Comparison of ENCODE assay signal across 10 mouse cellular contexts in the genomic region with DNA sequence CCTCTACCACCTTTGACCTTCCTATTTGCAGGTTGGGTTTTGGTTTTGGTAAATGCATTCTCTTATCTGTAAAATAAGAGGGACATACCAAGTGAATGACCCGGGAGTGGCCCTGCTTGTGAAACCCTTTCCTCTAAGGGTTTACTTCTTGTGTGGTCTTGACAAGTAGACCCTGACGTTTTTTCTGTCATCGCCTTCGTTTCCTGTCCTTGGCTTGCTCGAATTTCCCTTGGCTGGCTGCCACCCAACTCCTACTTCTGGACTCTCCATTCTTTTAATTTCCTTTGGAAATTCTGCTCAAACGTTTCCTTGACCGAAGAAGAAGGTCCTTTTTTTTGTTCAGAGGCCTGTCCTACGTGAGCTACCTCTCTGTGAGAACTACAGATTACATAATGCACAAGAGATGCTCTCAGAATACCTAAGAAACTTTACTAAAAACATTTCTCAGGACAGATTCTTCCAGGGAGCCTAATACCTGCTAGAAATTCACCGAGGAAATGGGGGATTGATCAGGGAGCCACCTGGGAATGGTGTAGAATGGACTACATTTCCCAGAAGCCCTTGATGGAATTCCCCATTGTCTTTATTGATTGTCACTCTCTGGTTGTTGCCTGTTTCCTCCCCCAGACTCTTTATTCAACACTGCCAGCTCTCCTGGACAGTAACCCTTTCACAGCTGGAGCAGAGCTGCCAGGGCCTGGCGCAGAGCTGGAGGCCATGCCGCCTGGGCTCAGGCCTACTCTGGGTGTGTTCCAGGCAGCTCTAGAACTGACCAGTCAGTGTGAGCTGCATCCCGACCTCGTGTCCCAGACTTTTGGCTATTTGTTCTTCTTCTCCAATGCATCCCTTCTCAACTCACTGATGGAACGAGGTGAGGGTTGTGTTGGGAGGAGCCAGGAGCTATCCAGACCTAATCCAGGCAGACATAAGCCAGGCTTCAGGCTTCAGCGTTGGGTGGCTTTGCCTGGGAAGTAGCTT. TPM values are rescaled to one million over a fixed set of nuclear protein-coding genes. Genes with fewer than 3 reads are reported as not detected.
DNase-seq lines count a peak whose midpoint lies in the region; ATAC-seq and TF ChIP-seq lines count a peak whose summit lies in the region.
"Had no signal": no experiment of that assay in that cellular context is flagged by ENCODE, and none has a peak within 500 bp of the region (broad histone marks: within the 10 kb centered on the region; RNA-seq: fewer than 3 reads in every experiment).

No protein-coding gene starts in this region.

- 76% methylated on average over 15 of the region's 15 CpGs for WGBS in intestine, embryonic 14.5 days
- 74% methylated on average over 15 of the region's 15 CpGs for WGBS in intestine, postnatal 0 days
- WGBS in lung, embryonic 16.5 days = 46% methylated on average over 15 of the region's 15 CpGs
- 84% methylated on average over 15 of the region's 15 CpGs for WGBS in midbrain, postnatal 0 days

- intact Hi-C loops in heart, postnatal 14 days (cut with DNase I) = no loop called here

- H3K27me3 ChIP-seq in intestine, embryonic 14.5 days (replicated peaks; ENCODE audit: control insufficient read depth, insufficient read depth, low read length) = 0 out of 2 replicates have a peak, but pooled peaks cover 2% of the 10 kb centered on the region
- peaks cover 46% of the 10 kb centered on the region for H3K27me3 ChIP-seq in intestine, postnatal 0 days (replicated peaks; ENCODE audit: control insufficient read depth, insufficient read depth, low read length)
- H3K27me3 ChIP-seq in lung, embryonic 16.5 days (ENCODE audit: control insufficient read depth, insufficient read depth, low read depth, low read length) = no peaks in the 10 kb centered on the region
- H3K27me3 ChIP-seq in midbrain, postnatal 0 days (ENCODE audit: insufficient read depth, low read length) = no peaks in the 10 kb centered on the region

- TF ChIP-seq CTCF in intestine, postnatal 0 days (IDR thresholded peaks at IDR 0.05; ENCODE audit: low read depth) = no peak
- TF ChIP-seq CTCF in midbrain, postnatal 0 days (IDR thresholded peaks at IDR 0.05) = no peak

- H3K4me3 ChIP-seq in intestine, embryonic 14.5 days (ENCODE audit: low read depth, low read length) = no peak overlapping the region
- no peak overlapping the region for H3K4me3 ChIP-seq in intestine, postnatal 0 days (ENCODE audit: low read depth, low read length)
- no peak overlapping the region for H3K4me3 ChIP-seq in lung, embryonic 16.5 days (ENCODE audit: low read length)
- no peak overlapping the region for H3K4me3 ChIP-seq in midbrain, postnatal 0 days (ENCODE audit: low read depth, low read length)
- H3K4me3 ChIP-seq: midbrain, embryonic 12.5 days had no signal

- peaks cover 12% of the 10 kb centered on the region for H3K4me1 ChIP-seq in intestine, embryonic 14.5 days (replicated peaks; ENCODE audit: control insufficient read depth, insufficient read depth, low read length)
- no peaks in the 10 kb centered on the region for H3K4me1 ChIP-seq in intestine, postnatal 0 days (replicated peaks; ENCODE audit: control insufficient read depth, insufficient read depth, low read length)
- peaks cover 53% of the 10 kb centered on the region for H3K4me1 ChIP-seq in lung, embryonic 16.5 days (replicated peaks; ENCODE audit: control insufficient read depth, insufficient read depth, low read length)
- H3K4me1 ChIP-seq in midbrain, postnatal 0 days (ENCODE audit: insufficient read depth, low read length) = peaks cover 5% of the 10 kb centered on the region; the same call in 1 of the 2 replicates

- H3K36me3 ChIP-seq in intestine, embryonic 14.5 days (ENCODE audit: control insufficient read depth, insufficient read depth, low read length) = peaks cover 6% of the 10 kb centered on the region; the same call in 1 of the 2 replicates
- 0 out of 2 replicates have a peak, but pooled peaks cover 2% of the 10 kb centered on the region for H3K36me3 ChIP-seq in intestine, postnatal 0 days (ENCODE audit: control insufficient read depth, insufficient read depth)
- peaks cover 9% of the 10 kb centered on the region for H3K36me3 ChIP-seq in lung, embryonic 16.5 days (ENCODE audit: control insufficient read depth, insufficient read depth, low read length)
- peaks cover 17% of the 10 kb centered on the region; the same call in 1 of the 2 replicates for H3K36me3 ChIP-seq in midbrain, postnatal 0 days (ENCODE audit: insufficient read depth, low read length)

- H3K27ac ChIP-seq in intestine, embryonic 14.5 days (ENCODE audit: low read depth) = peak overlapping the region; percentile 36; the same call in 1 of the 2 replicates
- no peak overlapping the region; the same call in none of the 2 replicates for H3K27ac ChIP-seq in intestine, postnatal 0 days (ENCODE audit: low read depth, low read length)
- H3K27ac ChIP-seq in lung, embryonic 16.5 days (ENCODE audit: low read length) = peak overlapping the region; percentile 88
- H3K27ac ChIP-seq in midbrain, postnatal 0 days (ENCODE audit: low read depth, low read length) = no peak overlapping the region
- H3K27ac ChIP-seq: midbrain, embryonic 12.5 days had no signal

- no peak for DNase-seq in intestine, embryonic 14.5 days (ENCODE audit: low spot score)
- peak; percentile 74 to 75 for DNase-seq in adrenal gland, postnatal 36 days
- DNase-seq in heart, postnatal 14 days = peak; percentile 69 to 74
- no peak for DNase-seq in embryo, embryonic 10 days (ENCODE audit: low spot score)
- no peak for DNase-seq in midbrain, postnatal 0 days (ENCODE audit: low spot score)

- no peak overlapping the region for H3K9ac ChIP-seq in intestine, embryonic 14.5 days (ENCODE audit: low read length)
- no peak overlapping the region for H3K9ac ChIP-seq in intestine, postnatal 0 days (ENCODE audit: low read depth, low read length)
- no peak overlapping the region for H3K9ac ChIP-seq in lung, embryonic 16.5 days (ENCODE audit: low read length)
- no peak overlapping the region for H3K9ac ChIP-seq in midbrain, postnatal 0 days (replicated peaks; ENCODE audit: low read length, poor library complexity, severe bottlenecking)
- H3K9ac ChIP-seq: midbrain, embryonic 12.5 days had no signal

- no peaks in the 10 kb centered on the region for H3K9me3 ChIP-seq in intestine, embryonic 14.5 days (ENCODE audit: control insufficient read depth, low read length)
- H3K9me3 ChIP-seq in intestine, postnatal 0 days (ENCODE audit: control insufficient read depth) = no peaks in the 10 kb centered on the region
- no peaks in the 10 kb centered on the region for H3K9me3 ChIP-seq in lung, embryonic 16.5 days (ENCODE audit: control insufficient read depth, low read length)
- no peaks in the 10 kb centered on the region for H3K9me3 ChIP-seq in midbrain, postnatal 0 days (ENCODE audit: low read length)
- H3K9me3 ChIP-seq: midbrain, embryonic 12.5 days had no signal

- ATAC-seq in intestine, embryonic 14.5 days (replicated peaks; ENCODE audit: low FRiP score, low TSS enrichment, low read depth) = no peak
- ATAC-seq in intestine, postnatal 0 days = no peak
- ATAC-seq in lung, embryonic 16.5 days (ENCODE audit: low read depth) = peak; percentile 29
- no peak for ATAC-seq in cerebellum, adult (ENCODE audit: insufficient number of reproducible peaks, low FRiP score, low TSS enrichment)
- ATAC-seq in midbrain, postnatal 0 days (ENCODE audit: low FRiP score) = no peak

- H3K4me2 ChIP-seq in intestine, embryonic 14.5 days (ENCODE audit: low read length) = no peak overlapping the region
- H3K4me2 ChIP-seq in intestine, postnatal 0 days (replicated peaks; ENCODE audit: low read depth) = no peak overlapping the region
- peak overlapping the region; percentile 16 for H3K4me2 ChIP-seq in lung, embryonic 16.5 days (ENCODE audit: low read depth, low read length)
- H3K4me2 ChIP-seq in midbrain, postnatal 0 days (ENCODE audit: low read depth, low read length, poor library complexity, severe bottlenecking) = no peak overlapping the region
- H3K4me2 ChIP-seq: midbrain, embryonic 12.5 days had no signal

RNA-seq across cellular contexts. Expression of a gene that starts 3.8 kb away (rescaled TPM):
- polyA plus RNA-seq in intestine, embryonic 14.5 days (2014; fragmentation: Nextera tagmentation; extraction: Ambion mirVana) = 5.1 and 6.8 TPM in 2 replicates
- polyA plus RNA-seq in intestine, postnatal 0 days (2015; fragmentation: Nextera tagmentation; extraction: Ambion mirVana) = 2.8 and 3.7 TPM in 2 replicates
- 10 to 100 TPM in 1 of 2 experiments, 1 to 10 TPM in 1; 3.0 to 11.0 TPM for total RNA-seq in adrenal gland, postnatal 36 days (2021)
- 1 to 10 TPM; 6.4 to 6.9 TPM for total RNA-seq in heart, postnatal 14 days (2021)
- polyA plus RNA-seq in lung, embryonic 16.5 days (2015; fragmentation: Nextera tagmentation; extraction: Ambion mirVana) = 10.6 and 11.5 TPM in 2 replicates
- 2.7 and 3.3 TPM in 2 replicates for total RNA-seq in midbrain, postnatal 0 days (2014; rRNA removed)
- 2.8 and 3.0 TPM in 2 replicates for polyA plus RNA-seq in midbrain, postnatal 0 days (2015; fragmentation: Nextera tagmentation; extraction: Ambion mirVana)
- polyA plus RNA-seq: inflammation-experienced regulatory T-cells, adult 6 months had no signal

RNA-seq across cellular contexts. Expression of a gene that starts 8.7 kb away (rescaled TPM):
- polyA plus RNA-seq in intestine, embryonic 14.5 days (2014; fragmentation: Nextera tagmentation; extraction: Ambion mirVana) = 7.7 and 9.1 TPM in 2 replicates
- polyA plus RNA-seq in intestine, postnatal 0 days (2015; fragmentation: Nextera tagmentation; extraction: Ambion mirVana) = 5.7 and 6.1 TPM in 2 replicates
- total RNA-seq in adrenal gland, postnatal 36 days (2021) = 10 to 100 TPM; 18.7 to 26.0 TPM
- total RNA-seq in heart, postnatal 14 days (2021) = 10 to 100 TPM; 42.6 to 42.8 TPM
- 16.1 and 16.4 TPM in 2 replicates for polyA plus RNA-seq in lung, embryonic 16.5 days (2015; fragmentation: Nextera tagmentation; extraction: Ambion mirVana)
- 36.0 and 38.5 TPM in 2 replicates for total RNA-seq in midbrain, postnatal 0 days (2014; rRNA removed)
- 24.0 and 25.1 TPM in 2 replicates for polyA plus RNA-seq in midbrain, postnatal 0 days (2015; fragmentation: Nextera tagmentation; extraction: Ambion mirVana)

RNA-seq across cellular contexts. Expression of a gene that starts 14.4 kb away (rescaled TPM):
- 0.13 and 0.27 TPM in 2 replicates for polyA plus RNA-seq in intestine, embryonic 14.5 days (2014; fragmentation: Nextera tagmentation; extraction: Ambion mirVana)
- 0.08 TPM in 2 replicates for polyA plus RNA-seq in intestine, postnatal 0 days (2015; fragmentation: Nextera tagmentation; extraction: Ambion mirVana)
- under 1 TPM; 0.16 to 0.20 TPM for total RNA-seq in adrenal gland, postnatal 36 days (2021)
- under 1 TPM; 0.54 to 0.67 TPM for total RNA-seq in heart, postnatal 14 days (2021)
- polyA plus RNA-seq in lung, embryonic 16.5 days (2015; fragmentation: Nextera tagmentation; extraction: Ambion mirVana) = 0.16 and 0.21 TPM in 2 replicates
- total RNA-seq in midbrain, postnatal 0 days (2014; rRNA removed) = 0.11 TPM in 1 of 2 replicates, not detected in the other
- polyA plus RNA-seq in midbrain, postnatal 0 days (2015; fragmentation: Nextera tagmentation; extraction: Ambion mirVana) = 0.11 TPM in 1 of 2 replicates, not detected in the other
- polyA plus RNA-seq: inflammation-experienced regulatory T-cells, adult 6 months had no signal

RNA-seq across cellular contexts. Expression of a gene that starts 18.9 kb away (rescaled TPM):
- 0.65 and 0.70 TPM in 2 replicates for polyA plus RNA-seq in intestine, embryonic 14.5 days (2014; fragmentation: Nextera tagmentation; extraction: Ambion mirVana)
- polyA plus RNA-seq in intestine, postnatal 0 days (2015; fragmentation: Nextera tagmentation; extraction: Ambion mirVana) = 0.05 and 0.23 TPM in 2 replicates
- not detected for total RNA-seq in adrenal gland, postnatal 36 days (2021)
- under 1 TPM in 1 of 2 experiments, not detected in 1; 0.12 TPM for total RNA-seq in heart, postnatal 14 days (2021)
- polyA plus RNA-seq in lung, embryonic 16.5 days (2015; fragmentation: Nextera tagmentation; extraction: Ambion mirVana) = 0.26 and 0.70 TPM in 2 replicates
- not detected in 2 replicates for total RNA-seq in midbrain, postnatal 0 days (2014; rRNA removed)
- not detected in 2 replicates for polyA plus RNA-seq in midbrain, postnatal 0 days (2015; fragmentation: Nextera tagmentation; extraction: Ambion mirVana)
- polyA plus RNA-seq: inflammation-experienced regulatory T-cells, adult 6 months; midbrain, embryonic 12.5 days had no signal

RNA-seq across cellular contexts. Expression of a gene that starts 20.7 kb away (rescaled TPM):
- 0.19 and 0.58 TPM in 2 replicates for polyA plus RNA-seq in intestine, embryonic 14.5 days (2014; fragmentation: Nextera tagmentation; extraction: Ambion mirVana)
- not detected in 2 replicates for polyA plus RNA-seq in intestine, postnatal 0 days (2015; fragmentation: Nextera tagmentation; extraction: Ambion mirVana)
- total RNA-seq in adrenal gland, postnatal 36 days (2021) = under 1 TPM in 1 of 2 experiments, not detected in 1; 0.33 TPM
- not detected for total RNA-seq in heart, postnatal 14 days (2021)
- 0.16 and 0.91 TPM in 2 replicates for polyA plus RNA-seq in lung, embryonic 16.5 days (2015; fragmentation: Nextera tagmentation; extraction: Ambion mirVana)
- not detected in 2 replicates for total RNA-seq in midbrain, postnatal 0 days (2014; rRNA removed)
- polyA plus RNA-seq in midbrain, postnatal 0 days (2015; fragmentation: Nextera tagmentation; extraction: Ambion mirVana) = not detected in 2 replicates
- polyA plus RNA-seq: inflammation-experienced regulatory T-cells, adult 6 months; midbrain, embryonic 12.5 days had no signal

Comparison
In these comparisons a context has a peak if more than half of its experiments do, and no peak if none do; other contexts are left out.
1. H3K27ac ChIP-seq: peak in intestine, embryonic 14.5 days (single experiment) and lung, embryonic 16.5 days (single experiment); none in intestine, postnatal 0 days (single experiment) and midbrain, postnatal 0 days (single experiment).
2. DNase-seq: peak in adrenal gland, postnatal 36 days (2 of 2) and heart, postnatal 14 days (2 of 2); none in intestine, embryonic 14.5 days (single experiment), embryo, embryonic 10 days (single experiment) and midbrain, postnatal 0 days (single experiment).